Mouse (Mus musculus): Measurements from ENCODE around the gene Zkscan16.

Gene Zkscan16

GRCm38 (mm10) chr4:58943420-58944205 is at the start of gene Zkscan16:
Gene Zkscan16, plus strand, starts transcription at chr4:58943628.
- DNase-seq (ENCODE audit: low spot score in 2 of 2): peak; percentile 38 to 71

GRCm38 (mm10) chr4:58894399-58894798 is 49.0 kb upstream of the Zkscan16 start:
- no peak for DNase-seq (ENCODE audit: low spot score in 2 of 2)

GRCm38 (mm10) chr4:58897436-58897835 is 46.0 kb upstream of the Zkscan16 start:
- no peak for DNase-seq (ENCODE audit: low spot score in 2 of 2)

- DNase-seq (ENCODE audit: low spot score in 2 of 2): no peak
Measured at GRCm38 (mm10) chr4:58898318-58898717, 45.1 kb upstream of the Zkscan16 start.

- DNase-seq (ENCODE audit: low spot score in 2 of 2): no peak
Measured at GRCm38 (mm10) chr4:58907453-58907852, 36.0 kb upstream of the Zkscan16 start.

- DNase-seq (ENCODE audit: low spot score in 2 of 2): no peak
Measured at GRCm38 (mm10) chr4:58910175-58911068, 33.0 kb upstream of the Zkscan16 start.

- DNase-seq (ENCODE audit: low spot score in 2 of 2): peak in 1 of 2 experiments; percentile 71
Measured at GRCm38 (mm10) chr4:58911069-58911830, 32.2 kb upstream of the Zkscan16 start.

- peak; percentile 74 to 84 for DNase-seq (ENCODE audit: low spot score in 2 of 2)
Measured at GRCm38 (mm10) chr4:58911831-58912628, 31.4 kb upstream of the Zkscan16 start.

- DNase-seq (ENCODE audit: low spot score in 2 of 2): peak; percentile 84 to 88
Measured at GRCm38 (mm10) chr4:58912629-58913335, 30.6 kb upstream of the Zkscan16 start, which contains the start of gene Ecpas. Gene Ecpas, minus strand, starts transcription at chr4:58912749.

GRCm38 (mm10) chr4:58913336-58914026 is 29.9 kb upstream of the Zkscan16 start:
- no peak for DNase-seq (ENCODE audit: low spot score in 2 of 2)

GRCm38 (mm10) chr4:58915081-58915826 is 28.2 kb upstream of the Zkscan16 start:
- no peak for DNase-seq (ENCODE audit: low spot score in 2 of 2)

- no peak for DNase-seq (ENCODE audit: low spot score in 2 of 2)
Measured at GRCm38 (mm10) chr4:58923933-58924332, 19.5 kb upstream of the Zkscan16 start.

GRCm38 (mm10) chr4:58925664-58926063 is 17.8 kb upstream of the Zkscan16 start:
- DNase-seq (ENCODE audit: low spot score in 2 of 2): peak in 1 of 2 experiments; percentile 9

- peak in 1 of 2 experiments; percentile 4 for DNase-seq (ENCODE audit: low spot score in 2 of 2)
Measured at GRCm38 (mm10) chr4:58926120-58926519, 17.3 kb upstream of the Zkscan16 start.

- peak in 1 of 2 experiments; percentile 24 for DNase-seq (ENCODE audit: low spot score in 2 of 2)
Measured at GRCm38 (mm10) chr4:58927661-58928060, 15.8 kb upstream of the Zkscan16 start.

- DNase-seq (ENCODE audit: low spot score in 2 of 2): no peak
Measured at GRCm38 (mm10) chr4:58932541-58932940, 10.9 kb upstream of the Zkscan16 start.

- no peak for DNase-seq (ENCODE audit: low spot score in 2 of 2)
Measured at GRCm38 (mm10) chr4:58934308-58934707, 9.1 kb upstream of the Zkscan16 start.

- peak in 1 of 2 experiments; percentile 37 for DNase-seq (ENCODE audit: low spot score in 2 of 2)
Measured at GRCm38 (mm10) chr4:58934746-58935476, 8.5 kb upstream of the Zkscan16 start.
